Mouse (Mus musculus): ENCODE results near the gene Gm17949. TPM values are rescaled to one million over a fixed set of nuclear protein-coding genes. Genes with fewer than 3 reads are reported as not detected.

Gene Gm17949
- 0.28 and 0.75 TPM in 2 replicates for polyA plus RNA-seq (2015; fragmentation: Nextera tagmentation; extraction: Ambion mirVana)

- peak within 1 kb of the TSS; percentile 86 for H3K4me2 ChIP-seq (replicated peaks)
- H3K9me3 ChIP-seq = no peaks in the 10 kb centered on the region
- peak; percentile 92 for ATAC-seq
- H3K4me1 ChIP-seq (replicated peaks) = peaks cover 23% of the 10 kb centered on the region
- peak within 1 kb of the TSS; percentile 95 for H3K27ac ChIP-seq
- no peaks in the 10 kb centered on the region for H3K27me3 ChIP-seq
- H3K9ac ChIP-seq (replicated peaks) = peak within 1 kb of the TSS; percentile 78
- peaks cover 30% of the 10 kb centered on the region for H3K36me3 ChIP-seq
- H3K4me3 ChIP-seq (replicated peaks) = peak within 1 kb of the TSS; percentile 66
- under 1% methylated on average over 51 of the region's 51 CpGs for WGBS
Measured at GRCm38 (mm10) chr17:57011236-57012141, at the start of gene Gm17949, which contains the start of gene Gtf2f1. Gene Gm17949, plus strand, starts transcription at chr17:57011469. Gene Gtf2f1, minus strand, starts transcription at chr17:57011288.

GRCm38 (mm10) chr17:56961880-56962279 is 49.4 kb upstream of the Gm17949 start:
- Histone ChIP-seq H3K4me1 (replicated peaks) (no peaks in the 10 kb centered on the region), H3K27ac (no peak overlapping the region), H3K9me3 (no peaks in the 10 kb centered on the region), H3K27me3 (no peaks in the 10 kb centered on the region), H3K36me3 (no peaks in the 10 kb centered on the region), H3K4me2 (replicated peaks) (no peak overlapping the region), H3K9ac (replicated peaks) (no peak overlapping the region), H3K4me3 (replicated peaks) (no peak overlapping the region)
- WGBS = 91% methylated on average over 4 of the region's 4 CpGs
- no peak for ATAC-seq

- Histone ChIP-seq H3K9ac (replicated peaks) (no peak overlapping the region), H3K27me3 (no peaks in the 10 kb centered on the region), H3K36me3 (no peaks in the 10 kb centered on the region), H3K9me3 (no peaks in the 10 kb centered on the region), H3K27ac (no peak overlapping the region), H3K4me1 (replicated peaks) (no peaks in the 10 kb centered on the region), H3K4me3 (replicated peaks) (no peak overlapping the region), H3K4me2 (replicated peaks) (no peak overlapping the region)
- ATAC-seq = no peak
- WGBS = 79% methylated on average over 5 of the region's 5 CpGs
Measured at GRCm38 (mm10) chr17:56962642-56963405, 48.4 kb upstream of the Gm17949 start.

GRCm38 (mm10) chr17:56963646-56964045 is 47.6 kb upstream of the Gm17949 start:
- no peak for ATAC-seq

GRCm38 (mm10) chr17:56969321-56969720 is 41.9 kb upstream of the Gm17949 start:
- H3K4me2 ChIP-seq (replicated peaks) = no peak overlapping the region
- no peak overlapping the region for H3K9ac ChIP-seq (replicated peaks)
- ATAC-seq = no peak
- whole genome bisulfite sequencing = 74% methylated on average over 3 of the region's 3 CpGs
- no peak overlapping the region for H3K4me3 ChIP-seq (replicated peaks)
- peaks cover 8% of the 10 kb centered on the region; the same call in 1 of the 2 replicates for H3K27me3 ChIP-seq
- H3K27ac ChIP-seq = no peak overlapping the region
- H3K4me1 ChIP-seq (replicated peaks) = no peaks in the 10 kb centered on the region
- no peaks in the 10 kb centered on the region for H3K36me3 ChIP-seq
- H3K9me3 ChIP-seq = no peaks in the 10 kb centered on the region

More at GRCm38 (mm10) chr17:56963646-56964045, 47.6 kb upstream of the Gm17949 start:
- no peak overlapping the region for H3K4me3 ChIP-seq (replicated peaks)
- no peaks in the 10 kb centered on the region for H3K36me3 ChIP-seq
- no peak overlapping the region for H3K27ac ChIP-seq
- no peaks in the 10 kb centered on the region for H3K9me3 ChIP-seq
- no peaks in the 10 kb centered on the region for H3K27me3 ChIP-seq
- 82% methylated on average over 6 of the region's 6 CpGs for WGBS
- no peak overlapping the region for H3K4me2 ChIP-seq (replicated peaks)
- H3K9ac ChIP-seq (replicated peaks) = no peak overlapping the region
- no peaks in the 10 kb centered on the region for H3K4me1 ChIP-seq (replicated peaks)

- H3K27me3 ChIP-seq = peaks cover 8% of the 10 kb centered on the region; the same call in 1 of the 2 replicates
- WGBS = 74% methylated on average over 5 of the region's 5 CpGs
- H3K27ac ChIP-seq = no peak overlapping the region
- H3K4me3 ChIP-seq (replicated peaks) = no peak overlapping the region
- no peaks in the 10 kb centered on the region for H3K4me1 ChIP-seq (replicated peaks)
- ATAC-seq = no peak
- H3K9me3 ChIP-seq = no peaks in the 10 kb centered on the region
- H3K4me2 ChIP-seq (replicated peaks) = no peak overlapping the region
- no peak overlapping the region for H3K9ac ChIP-seq (replicated peaks)
- H3K36me3 ChIP-seq = no peaks in the 10 kb centered on the region
Measured at GRCm38 (mm10) chr17:56970081-56970480, 41.2 kb upstream of the Gm17949 start.

- no peak for ATAC-seq
- no peaks in the 10 kb centered on the region for H3K9me3 ChIP-seq
- H3K9ac ChIP-seq (replicated peaks) = no peak overlapping the region
- no peaks in the 10 kb centered on the region for H3K36me3 ChIP-seq
- no peak overlapping the region for H3K4me3 ChIP-seq (replicated peaks)
- H3K4me1 ChIP-seq (replicated peaks) = no peaks in the 10 kb centered on the region
- H3K27me3 ChIP-seq = peaks cover 8% of the 10 kb centered on the region; the same call in 1 of the 2 replicates
- 66% methylated on average over 13 of the region's 14 CpGs for WGBS
- H3K4me2 ChIP-seq (replicated peaks) = no peak overlapping the region
- H3K27ac ChIP-seq = no peak overlapping the region
Measured at GRCm38 (mm10) chr17:56973956-56974707, 37.1 kb upstream of the Gm17949 start.

- Histone ChIP-seq H3K9ac (replicated peaks) (no peak overlapping the region), H3K36me3 (no peaks in the 10 kb centered on the region), H3K4me2 (replicated peaks) (no peak overlapping the region), H3K27ac (no peak overlapping the region), H3K4me3 (replicated peaks) (no peak overlapping the region), H3K4me1 (replicated peaks) (no peaks in the 10 kb centered on the region), H3K27me3 (peaks cover 4% of the 10 kb centered on the region; the same call in 1 of the 2 replicates), H3K9me3 (no peaks in the 10 kb centered on the region)
- ATAC-seq = no peak
- WGBS = 80% methylated on average over 5 of the region's 5 CpGs
Measured at GRCm38 (mm10) chr17:56974708-56975240, 36.5 kb upstream of the Gm17949 start.

- Histone ChIP-seq H3K9ac (replicated peaks) (no peak overlapping the region), H3K27me3 (no peaks in the 10 kb centered on the region), H3K4me2 (replicated peaks) (no peak overlapping the region), H3K27ac (no peak overlapping the region), H3K4me1 (replicated peaks) (no peaks in the 10 kb centered on the region), H3K4me3 (replicated peaks) (no peak overlapping the region), H3K36me3 (no peaks in the 10 kb centered on the region), H3K9me3 (no peaks in the 10 kb centered on the region)
- WGBS = 74% methylated on average over 3 of the region's 3 CpGs
- no peak for ATAC-seq
Measured at GRCm38 (mm10) chr17:56975391-56975790, 35.9 kb upstream of the Gm17949 start.

- H3K4me2 ChIP-seq (replicated peaks) = no peak overlapping the region
- H3K9ac ChIP-seq (replicated peaks) = no peak overlapping the region
- H3K27me3 ChIP-seq = no peaks in the 10 kb centered on the region
- H3K4me3 ChIP-seq (replicated peaks) = no peak overlapping the region
- H3K4me1 ChIP-seq (replicated peaks) = no peaks in the 10 kb centered on the region
- no peak for ATAC-seq
- no peak overlapping the region for H3K27ac ChIP-seq
- H3K36me3 ChIP-seq = no peaks in the 10 kb centered on the region
- no peaks in the 10 kb centered on the region for H3K9me3 ChIP-seq
- WGBS = 80% methylated on average over 8 of the region's 8 CpGs
Measured at GRCm38 (mm10) chr17:56976531-56977390, 34.5 kb upstream of the Gm17949 start.

GRCm38 (mm10) chr17:56979524-56979923 is 31.7 kb upstream of the Gm17949 start:
- H3K4me2 ChIP-seq (replicated peaks) = no peak overlapping the region
- no peak for ATAC-seq
- no peaks in the 10 kb centered on the region for H3K27me3 ChIP-seq
- no peak overlapping the region for H3K27ac ChIP-seq
- no peaks in the 10 kb centered on the region for H3K4me1 ChIP-seq (replicated peaks)
- no peak overlapping the region for H3K4me3 ChIP-seq (replicated peaks)
- 47% methylated on average over 6 of the region's 8 CpGs for WGBS
- H3K9me3 ChIP-seq = no peaks in the 10 kb centered on the region
- H3K9ac ChIP-seq (replicated peaks) = no peak overlapping the region
- H3K36me3 ChIP-seq = no peaks in the 10 kb centered on the region
